Mouse (Mus musculus) myocyte (in vitro differentiated cells): ENCODE measurements around the gene Ccdc157. TPM values are rescaled to one million over a fixed set of nuclear protein-coding genes. Genes with fewer than 3 reads are reported as not detected.

Experiments used
- H3K27me3 ChIP-seq: one replicate; pipeline ENCODE4 v1.6.1; 2011; ENCODE audit not compliant: control insufficient read depth, insufficient read depth, insufficient read length
- H3K36me3 ChIP-seq: one replicate; pipeline ENCODE4 v1.6.1; 2011; ENCODE audit not compliant: control insufficient read depth, insufficient read depth
- H3K4me2 ChIP-seq: one replicate; pipeline ENCODE4 v1.6.1; 2011; ENCODE audit warnings: low read depth, control low read depth
- H3K4me3 ChIP-seq: one replicate; pipeline ENCODE4 v1.5.1; 2011; ENCODE audit warnings: mild to moderate bottlenecking, control low read depth, moderate library complexity
- H3K79me2 ChIP-seq: one replicate; pipeline ENCODE4 v1.6.1; 2011; ENCODE audit not compliant: control insufficient read depth, insufficient read depth
- H3ac ChIP-seq: one replicate; pipeline ENCODE4 v1.6.1; 2011; ENCODE audit not compliant: control insufficient read depth, insufficient read length
- CEBPB ChIP-seq: IDR thresholded peaks from 2 replicates; pipeline ENCODE4 v1.6.1; 2011; ENCODE audit warnings: mild to moderate bottlenecking, moderate library complexity; ENCODE audit not compliant: poor library complexity, insufficient read depth, severe bottlenecking
- E2F4 ChIP-seq: IDR thresholded peaks from one replicate; pipeline ENCODE4 v1.6.1; 2011; ENCODE audit warnings: mild to moderate bottlenecking, control low read depth, moderate library complexity; ENCODE audit not compliant: insufficient read depth
- MAX ChIP-seq: IDR thresholded peaks from one replicate; pipeline ENCODE4 v1.6.1; 2011; ENCODE audit warnings: low read depth, mild to moderate bottlenecking, control low read depth
- MYOD1 ChIP-seq, 3 experiments: IDR thresholded peaks; one replicate each; pipeline ENCODE4 v1.6.1; 2011; ENCODE audit warnings: control low read depth in 2 of 3, low read depth in 2 of 3, mild to moderate bottlenecking in 2 of 3, moderate library complexity in 1 of 3; ENCODE audit not compliant: insufficient read length in 2 of 3, control insufficient read depth in 1 of 3
- MYOG ChIP-seq, 3 experiments: IDR thresholded peaks; one replicate each; pipeline ENCODE4 v1.6.1; 2011; ENCODE audit warnings: control low read depth in 2 of 3, low read depth in 2 of 3, mild to moderate bottlenecking in 2 of 3; ENCODE audit not compliant: insufficient read length in 2 of 3, control insufficient read depth in 1 of 3, insufficient read depth in 1 of 3
- POLR2A ChIP-seq: IDR thresholded peaks from one replicate; pipeline ENCODE4 v1.6.1; 2011; ENCODE audit warnings: low read depth, mild to moderate bottlenecking, control low read depth, moderate library complexity; ENCODE audit not compliant: insufficient read length
- POLR2AphosphoS2 ChIP-seq: IDR thresholded peaks from one replicate; pipeline ENCODE4 v1.6.1; 2011; ENCODE audit warnings: low read depth, control low read depth; ENCODE audit not compliant: insufficient read length
- REST ChIP-seq: IDR thresholded peaks from one replicate; pipeline ENCODE4 v1.6.1; 2011; ENCODE audit warnings: mild to moderate bottlenecking, control low read depth, moderate library complexity; ENCODE audit not compliant: insufficient read depth, insufficient read length
- SRF ChIP-seq: IDR thresholded peaks from one replicate; pipeline ENCODE4 v1.6.1; 2011; ENCODE audit warnings: low read depth; ENCODE audit not compliant: control insufficient read depth, insufficient read length
- TCF12 ChIP-seq: IDR thresholded peaks from one replicate; pipeline ENCODE4 v1.6.1; 2011; ENCODE audit warnings: mild to moderate bottlenecking, control low read depth; ENCODE audit not compliant: poor library complexity, insufficient read depth, severe bottlenecking
- TCF3 ChIP-seq: IDR thresholded peaks from one replicate; pipeline ENCODE4 v1.6.1; 2011; ENCODE audit warnings: low read depth, control low read depth; ENCODE audit not compliant: insufficient read length
- USF1 ChIP-seq: IDR thresholded peaks from one replicate; pipeline ENCODE4 v1.6.1; 2011; ENCODE audit warnings: low read depth, mild to moderate bottlenecking, control low read depth, moderate library complexity
- polyA plus RNA-seq: library from polyadenylated mRNA; unstranded; fragments of >200 nt; fragmentation: generic; extraction: Trizol; gene quantifications from one replicate; pipeline ENCODE4 v1.2.1, GENCODE M21; 2012; ENCODE audit warnings: missing spikeins

Ccdc157 gene
- polyA plus RNA-seq, 1 experiment = 5.6 TPM

DNA sequence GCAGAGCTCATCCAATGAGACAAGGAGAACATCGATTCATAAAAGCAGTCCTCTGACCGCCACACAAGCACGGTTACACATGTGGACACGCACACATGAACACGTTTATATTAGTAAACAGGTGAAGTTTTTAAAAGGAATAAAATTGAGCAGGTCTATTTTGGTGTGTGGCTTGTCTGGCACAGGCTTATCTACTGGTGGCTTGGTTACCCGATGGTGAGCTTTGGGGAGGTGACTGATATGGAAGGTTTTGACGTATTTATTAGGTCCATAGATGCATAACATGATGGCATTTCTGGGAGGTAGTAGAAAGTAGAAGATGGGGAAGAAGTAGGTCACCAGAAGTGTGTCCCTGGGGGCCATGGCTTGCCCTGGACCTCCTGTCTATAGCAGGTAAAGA, 6.4 kb downstream of the Ccdc157 start:
- Histone ChIP-seq H3K79me2 (no peaks in the 10 kb centered on the region), H3K4me3 (no peak overlapping the region), H3K36me3 (no peaks in the 10 kb centered on the region), H3K4me2 (no peak overlapping the region), H3ac (no peak overlapping the region), H3K27me3 (no peaks in the 10 kb centered on the region)
- TF ChIP-seq POLR2A = no peak
- TF ChIP-seq CEBPB = no peak
- no peak for TF ChIP-seq MAX

DNA sequence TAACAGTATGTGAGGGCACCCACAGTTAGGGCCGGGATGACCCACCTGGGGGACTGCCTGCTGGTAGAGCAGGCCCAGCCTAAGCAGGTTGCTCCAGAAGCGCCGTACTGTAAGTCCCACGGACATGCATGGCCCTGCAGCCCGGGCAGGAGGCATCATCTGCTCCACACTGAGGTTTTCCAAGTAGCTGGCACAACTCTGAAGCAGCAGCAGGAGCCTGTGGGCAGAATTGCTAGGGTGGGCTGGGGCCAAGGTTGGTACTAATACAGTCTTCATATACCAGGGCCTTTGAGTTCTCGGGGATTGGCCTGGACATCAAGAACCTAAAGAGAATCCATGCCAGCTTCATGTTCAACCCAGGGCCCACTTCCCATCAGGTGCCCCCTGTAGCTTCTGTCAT, 10.2 kb downstream of the Ccdc157 start:
- H3K79me2 ChIP-seq = no peaks in the 10 kb centered on the region
- no peaks in the 10 kb centered on the region for H3K27me3 ChIP-seq
- no peak overlapping the region for H3K4me2 ChIP-seq
- H3ac ChIP-seq = no peak overlapping the region
- H3K36me3 ChIP-seq = no peaks in the 10 kb centered on the region
- TF ChIP-seq POLR2AphosphoS2 (no peak), TCF3 (no peak), POLR2A (no peak), E2F4 (no peak), MAX (no peak), CEBPB (no peak), USF1 (no peak), REST (no peak), MYOD1 (IDR thresholded peaks at IDR 0.05; ENCODE audit: control insufficient read depth in 1 of 3, insufficient read length in 2 of 3, low read depth in 2 of 3) (no peak), MYOG (IDR thresholded peaks at IDR 0.05; ENCODE audit: control insufficient read depth in 1 of 3, insufficient read depth in 1 of 3, insufficient read length in 2 of 3, low read depth in 2 of 3) (no peak), TCF12 (no peak)
- no peak overlapping the region for H3K4me3 ChIP-seq

DNA sequence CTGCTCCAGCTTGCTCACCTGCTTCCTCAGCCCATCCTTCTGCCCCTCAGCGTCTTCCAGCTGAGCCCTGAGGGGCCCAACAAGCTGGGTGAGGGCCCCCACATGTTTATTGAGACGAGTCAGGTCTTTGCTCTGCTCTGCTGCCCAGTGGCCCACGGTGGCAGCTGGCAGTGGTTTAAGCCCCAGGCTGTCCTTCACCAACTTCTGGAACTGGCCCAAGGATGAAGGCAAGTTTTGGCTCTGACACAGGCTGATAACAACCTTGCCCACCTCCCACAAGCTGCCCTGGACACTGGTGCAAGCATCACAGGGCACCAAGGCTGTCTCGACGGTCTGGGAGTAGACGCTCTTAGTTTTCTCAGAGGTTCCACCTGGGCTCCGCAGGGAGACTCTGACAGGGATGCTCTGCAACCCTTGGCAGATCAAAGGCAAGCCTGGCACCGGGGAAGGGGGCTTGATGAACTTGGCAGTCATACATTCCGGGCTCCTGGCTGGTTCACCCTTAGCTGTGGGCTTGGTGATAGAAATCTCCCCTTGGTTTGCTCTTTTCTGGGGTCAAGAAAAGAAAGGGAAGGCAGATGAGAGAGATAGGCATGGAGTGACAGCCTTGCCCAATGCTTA, 11.4 kb downstream of the Ccdc157 start:
- H3ac ChIP-seq = no peak overlapping the region
- no peaks in the 10 kb centered on the region for H3K36me3 ChIP-seq
- H3K27me3 ChIP-seq = no peaks in the 10 kb centered on the region
- TF ChIP-seq MAX = no peak
- no peak for TF ChIP-seq POLR2A
- TF ChIP-seq MYOD1 (IDR thresholded peaks at IDR 0.05; ENCODE audit: control insufficient read depth in 1 of 3, insufficient read length in 2 of 3, low read depth in 2 of 3) = no peak
- no peak for TF ChIP-seq USF1
- no peak for TF ChIP-seq POLR2AphosphoS2
- no peak for TF ChIP-seq MYOG (IDR thresholded peaks at IDR 0.05; ENCODE audit: control insufficient read depth in 1 of 3, insufficient read depth in 1 of 3, insufficient read length in 2 of 3, low read depth in 2 of 3)
- TF ChIP-seq REST = no peak
- no peak for TF ChIP-seq TCF12
- TF ChIP-seq E2F4 = no peak
- no peak for TF ChIP-seq CEBPB
- TF ChIP-seq SRF = no peak
- no peak for TF ChIP-seq TCF3
- H3K4me3 ChIP-seq = no peak overlapping the region
- H3K79me2 ChIP-seq = no peaks in the 10 kb centered on the region
- H3K4me2 ChIP-seq = no peak overlapping the region

DNA sequence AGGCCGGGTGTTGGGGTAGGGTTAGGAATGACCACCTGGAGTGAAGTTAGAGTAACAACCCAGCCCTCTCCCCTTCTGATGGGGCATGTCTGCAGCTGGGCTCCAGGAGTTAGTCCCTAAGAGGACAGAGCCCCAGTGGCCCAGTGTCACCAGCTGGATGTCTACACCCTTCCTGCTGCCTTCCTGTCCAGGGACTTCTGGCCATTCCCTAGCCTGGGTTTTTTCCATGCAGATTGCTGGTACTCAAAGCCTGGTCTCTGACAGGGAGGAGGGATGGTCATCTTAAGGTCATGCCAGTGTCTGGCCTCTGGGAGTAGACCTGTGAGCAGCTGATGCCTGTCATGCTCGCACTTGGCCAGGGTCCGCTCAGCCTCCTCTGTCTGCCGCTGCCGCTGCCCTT, 12.0 kb downstream of the Ccdc157 start:
- no peaks in the 10 kb centered on the region for H3K79me2 ChIP-seq
- no peak overlapping the region for H3K4me2 ChIP-seq
- no peaks in the 10 kb centered on the region for H3K27me3 ChIP-seq
- H3ac ChIP-seq = no peak overlapping the region
- H3K4me3 ChIP-seq = no peak overlapping the region
- TF ChIP-seq USF1 (no peak), REST (no peak), TCF3 (no peak), CEBPB (no peak), TCF12 (no peak), MYOG (IDR thresholded peaks at IDR 0.05; ENCODE audit: control insufficient read depth in 1 of 3, insufficient read depth in 1 of 3, insufficient read length in 2 of 3, low read depth in 2 of 3) (no peak), MYOD1 (IDR thresholded peaks at IDR 0.05; ENCODE audit: control insufficient read depth in 1 of 3, insufficient read length in 2 of 3, low read depth in 2 of 3) (no peak), SRF (no peak), POLR2AphosphoS2 (no peak), MAX (no peak)
- H3K36me3 ChIP-seq = no peaks in the 10 kb centered on the region

DNA sequence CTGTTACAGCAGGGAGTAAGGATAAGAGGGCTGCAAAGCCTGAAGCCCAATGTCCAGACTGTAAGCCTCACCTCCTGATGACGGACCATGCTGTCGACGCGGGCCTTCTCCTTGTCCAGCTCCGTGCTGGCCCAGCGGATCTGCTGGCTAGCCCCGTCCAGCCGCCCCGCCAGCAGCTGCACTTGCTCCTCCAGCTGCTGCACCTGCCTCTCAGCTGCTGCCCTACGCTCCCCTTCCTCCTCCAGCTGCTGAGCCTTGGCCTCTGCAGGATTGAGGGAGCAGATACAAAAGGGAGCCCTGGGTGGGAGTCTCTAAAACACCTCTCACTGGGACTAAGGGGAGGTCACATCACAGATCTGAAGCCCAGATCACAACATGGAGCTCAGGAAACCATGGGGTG, 13.0 kb downstream of the Ccdc157 start:
- Histone ChIP-seq H3K79me2 (no peaks in the 10 kb centered on the region), H3K4me2 (no peak overlapping the region), H3ac (no peak overlapping the region), H3K36me3 (peaks cover 5% of the 10 kb centered on the region), H3K27me3 (no peaks in the 10 kb centered on the region), H3K4me3 (no peak overlapping the region)
- TF ChIP-seq POLR2AphosphoS2 (no peak), USF1 (no peak), CEBPB (no peak), MYOG (IDR thresholded peaks at IDR 0.05; ENCODE audit: control insufficient read depth in 1 of 3, insufficient read depth in 1 of 3, insufficient read length in 2 of 3, low read depth in 2 of 3) (peak in 2 of 3 experiments; percentile 69 to 74), MYOD1 (IDR thresholded peaks at IDR 0.05; ENCODE audit: control insufficient read depth in 1 of 3, insufficient read length in 2 of 3, low read depth in 2 of 3) (peak in 2 of 3 experiments; percentile 56 to 69), MAX (no peak), TCF3 (peak; percentile 67), E2F4 (no peak), TCF12 (no peak), POLR2A (no peak), REST (no peak)
